Mouse (Mus musculus) intestine, postnatal 0 days (tissue): ENCODE data around the gene Pan3. TPM values are rescaled to one million over a fixed set of nuclear protein-coding genes. Genes with fewer than 3 reads are reported as not detected.

ENCODE experiments used
- ATAC-seq: fragments of 200-750 bp; cut with Nextera tagmentation; 2 replicates; pipeline ENCODE4 v1.8.0; 2017; ENCODE audit warnings: mild to moderate bottlenecking, moderate TSS enrichment, moderate library complexity
- H3K27ac ChIP-seq: fragments of 300-500 bp; sonication (generic); 2 replicates; pipeline ENCODE4 v1.5.1; 2014; ENCODE audit warnings: mild to moderate bottlenecking, low read depth, low read length, moderate library complexity
- H3K27me3 ChIP-seq: fragments of 300-500 bp; sonication (generic); replicated peaks from 2 replicates; pipeline ENCODE4 v1.6.1; 2014; ENCODE audit warnings: low read length, mixed read lengths; ENCODE audit not compliant: control insufficient read depth, insufficient read depth
- H3K36me3 ChIP-seq: fragments of 300-500 bp; sonication (generic); 2 replicates; pipeline ENCODE4 v1.6.1; 2014; ENCODE audit warnings: mild to moderate bottlenecking, moderate library complexity; ENCODE audit not compliant: control insufficient read depth, insufficient read depth
- H3K4me1 ChIP-seq: fragments of 300-500 bp; sonication (generic); replicated peaks from 2 replicates; pipeline ENCODE4 v1.6.1; 2014; ENCODE audit warnings: antibody characterized with exemption, low read length, mixed read lengths; ENCODE audit not compliant: control insufficient read depth, insufficient read depth
- H3K4me2 ChIP-seq: fragments of 300-500 bp; sonication (generic); replicated peaks from 2 replicates; pipeline ENCODE4 v1.6.1; 2014; ENCODE audit warnings: low read depth, mild to moderate bottlenecking, moderate library complexity
- H3K4me3 ChIP-seq: fragments of 300-500 bp; sonication (generic); 2 replicates; pipeline ENCODE4 v1.5.1; 2014; ENCODE audit warnings: low read depth, low read length
- H3K9ac ChIP-seq: fragments of 300-500 bp; sonication (generic); 2 replicates; pipeline ENCODE4 v1.6.1; 2014; ENCODE audit warnings: mild to moderate bottlenecking, low read depth, low read length
- H3K9me3 ChIP-seq: fragments of 300-500 bp; sonication (generic); 2 replicates; pipeline ENCODE4 v1.6.1; 2016; ENCODE audit warnings: mixed run types; ENCODE audit not compliant: control insufficient read depth
- CTCF ChIP-seq: sonication (generic); IDR thresholded peaks from 2 replicates; pipeline ENCODE4 v1.5.1; 2016; ENCODE audit warnings: low read depth, mild to moderate bottlenecking, control low read depth, antibody characterized with exemption, moderate library complexity
- WGBS: fragments of 180-500 bp; shearing (Covaris S2); extraction: QIAGEN DNeasy Blood & Tissue Kit; methylation state at CpG from one replicate; pipeline ENCODE4 v1.1.7; 2014; 5-methylcytosine and 5-hydroxymethylcytosine counted together
- polyA plus RNA-seq: library from polyadenylated mRNA; unstranded; fragments of >200 nt; fragmentation: Nextera tagmentation; extraction: Ambion mirVana; gene quantifications from 2 replicates; pipeline ENCODE4 v1.2.1, GENCODE M21; 2015

Pan3 gene
- polyA plus RNA-seq, 1 experiment from 2014 or later, result 40.3 TPM

GRCm38 (mm10) chr5:147579691-147580090 lies 149.7 kb downstream of the Pan3 start:
- no peak for TF ChIP-seq CTCF
- Histone ChIP-seq H3K4me3 (no peak overlapping the region), H3K4me1 (no peaks in the 10 kb centered on the region), H3K4me2 (no peak overlapping the region), H3K9ac (no peak overlapping the region), H3K27ac (no peak overlapping the region), H3K27me3 (no peaks in the 10 kb centered on the region), H3K36me3 (no peaks in the 10 kb centered on the region), H3K9me3 (no peaks in the 10 kb centered on the region)
- WGBS, result 70% methylated on average over 8 of the region's 8 CpGs
- ATAC-seq, result no peak

GRCm38 (mm10) chr5:147580181-147580580 lies 150.2 kb downstream of the Pan3 start:
- no peak overlapping the region for H3K4me2 ChIP-seq
- H3K9me3 ChIP-seq, result no peaks in the 10 kb centered on the region
- H3K4me1 ChIP-seq, result no peaks in the 10 kb centered on the region
- no peaks in the 10 kb centered on the region for H3K36me3 ChIP-seq
- no peak for ATAC-seq
- 80% methylated on average over 13 of the region's 13 CpGs for WGBS
- no peak overlapping the region for H3K9ac ChIP-seq
- no peak overlapping the region for H3K27ac ChIP-seq
- H3K4me3 ChIP-seq, result no peak overlapping the region
- no peak for TF ChIP-seq CTCF
- no peaks in the 10 kb centered on the region for H3K27me3 ChIP-seq

- WGBS, result 42% methylated on average over 14 of the region's 14 CpGs
- no peak overlapping the region for H3K27ac ChIP-seq
- no peaks in the 10 kb centered on the region for H3K4me1 ChIP-seq
- no peak overlapping the region for H3K4me3 ChIP-seq
- ATAC-seq, result no peak
- no peaks in the 10 kb centered on the region for H3K9me3 ChIP-seq
- no peak overlapping the region for H3K9ac ChIP-seq
- TF ChIP-seq CTCF, result peak; percentile 95
- H3K36me3 ChIP-seq, result no peaks in the 10 kb centered on the region
- H3K4me2 ChIP-seq, result peak overlapping the region; percentile 41; the same call in 1 of the 2 replicates
- no peaks in the 10 kb centered on the region for H3K27me3 ChIP-seq
These were observed 153.8 kb downstream of the Pan3 start for GRCm38 (mm10) chr5:147583702-147584298.

GRCm38 (mm10) chr5:147584648-147585047 lies 154.7 kb downstream of the Pan3 start:
- Histone ChIP-seq H3K36me3 (no peaks in the 10 kb centered on the region), H3K27ac (0 out of 2 replicates have a peak overlapping the region, but pooled peaks have one; percentile 28), H3K4me3 (no peak overlapping the region), H3K4me1 (no peaks in the 10 kb centered on the region), H3K9ac (no peak overlapping the region), H3K27me3 (no peaks in the 10 kb centered on the region), H3K9me3 (no peaks in the 10 kb centered on the region), H3K4me2 (no peak overlapping the region)
- TF ChIP-seq CTCF, result no peak
- no peak for ATAC-seq
- 69% methylated on average over 9 of the region's 9 CpGs for WGBS

- ATAC-seq, result no peak
- Histone ChIP-seq H3K27ac (no peak overlapping the region), H3K27me3 (no peaks in the 10 kb centered on the region), H3K4me1 (no peaks in the 10 kb centered on the region), H3K36me3 (no peaks in the 10 kb centered on the region), H3K9me3 (no peaks in the 10 kb centered on the region), H3K9ac (no peak overlapping the region), H3K4me3 (no peak overlapping the region), H3K4me2 (no peak overlapping the region)
- WGBS, result 62% methylated on average over 1 of the region's 1 CpGs
- TF ChIP-seq CTCF, result no peak
These were observed 155.1 kb downstream of the Pan3 start for GRCm38 (mm10) chr5:147585070-147585469.

GRCm38 (mm10) chr5:147589814-147590213 lies 159.9 kb downstream of the Pan3 start:
- Histone ChIP-seq H3K9me3 (no peaks in the 10 kb centered on the region), H3K9ac (no peak overlapping the region), H3K27ac (no peak overlapping the region), H3K4me3 (no peak overlapping the region), H3K36me3 (no peaks in the 10 kb centered on the region), H3K4me2 (no peak overlapping the region), H3K4me1 (no peaks in the 10 kb centered on the region), H3K27me3 (no peaks in the 10 kb centered on the region)
- 39% methylated on average over 12 of the region's 12 CpGs for WGBS
- ATAC-seq, result no peak
- no peak for TF ChIP-seq CTCF
